Mouse (Mus musculus): ENCODE measurements around the gene Uchl4. TPM values are rescaled to one million over a fixed set of nuclear protein-coding genes. Genes with fewer than 3 reads are reported as not detected.

Uchl4 gene
- polyA plus RNA-seq, 1 experiment, result not detected

DNA sequence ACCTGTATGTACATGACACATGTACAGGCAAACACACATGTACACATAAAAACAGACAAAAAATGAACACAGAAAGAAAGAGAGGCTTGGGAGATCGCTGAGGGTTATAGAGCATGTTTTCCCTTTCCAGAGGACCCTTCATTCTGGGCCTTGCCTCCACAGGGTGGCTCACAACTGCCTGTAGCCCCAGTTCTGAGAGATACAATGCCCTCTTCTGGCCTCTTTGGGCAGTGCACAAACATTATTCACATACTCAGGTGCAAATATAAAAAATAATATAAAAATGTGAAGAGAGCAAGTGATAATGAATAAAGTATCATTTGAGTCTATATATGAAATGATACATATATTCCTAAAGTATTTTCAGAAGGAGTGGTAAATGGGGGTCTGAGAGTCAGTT lies 39.9 kb downstream of the Uchl4 start:
- no peak for DNase-seq
- Histone ChIP-seq H3K27me3 (ENCODE audit: control insufficient read depth, insufficient read depth, low read length) (no peaks in the 10 kb centered on the region), H3K27ac (ENCODE audit: control insufficient read depth, insufficient read depth, low read length) (no peak overlapping the region), H3K36me3 (ENCODE audit: control insufficient read depth, insufficient read depth, low read length) (no peaks in the 10 kb centered on the region), H3K4me3 (ENCODE audit: control insufficient read depth, insufficient read depth, low read length) (no peak overlapping the region), H3K4me1 (replicated peaks; ENCODE audit: control insufficient read depth, insufficient read depth, low read length) (no peaks in the 10 kb centered on the region)
- TF ChIP-seq POLR2A (IDR thresholded peaks at IDR 0.05; ENCODE audit: control insufficient read depth, extremely low read depth, insufficient read depth, low read length, poor library complexity), result no peak
- TF ChIP-seq CTCF (IDR thresholded peaks at IDR 0.05; ENCODE audit: borderline replicate concordance, control insufficient read depth, extremely low read depth, insufficient read depth, low read length, poor library complexity), result no peak
- WGBS, result 69% methylated on average over 1 of the region's 1 CpGs

GRCm38 (mm10) chr9:64277706-64278105 lies 42.7 kb downstream of the Uchl4 start:
- TF ChIP-seq CTCF (IDR thresholded peaks at IDR 0.05; ENCODE audit: borderline replicate concordance, control insufficient read depth, extremely low read depth, insufficient read depth, low read length, poor library complexity), result no peak
- no peak for TF ChIP-seq POLR2A (IDR thresholded peaks at IDR 0.05; ENCODE audit: control insufficient read depth, extremely low read depth, insufficient read depth, low read length, poor library complexity)
- Histone ChIP-seq H3K4me3 (ENCODE audit: control insufficient read depth, insufficient read depth, low read length) (no peak overlapping the region), H3K27me3 (ENCODE audit: control insufficient read depth, insufficient read depth, low read length) (no peaks in the 10 kb centered on the region), H3K36me3 (ENCODE audit: control insufficient read depth, insufficient read depth, low read length) (no peaks in the 10 kb centered on the region), H3K27ac (ENCODE audit: control insufficient read depth, insufficient read depth, low read length) (no peak overlapping the region), H3K4me1 (replicated peaks; ENCODE audit: control insufficient read depth, insufficient read depth, low read length) (no peaks in the 10 kb centered on the region; the same call in 1 of the 2 replicates)
- DNase-seq, result peak; percentile 78
- WGBS, result 67% methylated on average over 8 of the region's 8 CpGs

DNA sequence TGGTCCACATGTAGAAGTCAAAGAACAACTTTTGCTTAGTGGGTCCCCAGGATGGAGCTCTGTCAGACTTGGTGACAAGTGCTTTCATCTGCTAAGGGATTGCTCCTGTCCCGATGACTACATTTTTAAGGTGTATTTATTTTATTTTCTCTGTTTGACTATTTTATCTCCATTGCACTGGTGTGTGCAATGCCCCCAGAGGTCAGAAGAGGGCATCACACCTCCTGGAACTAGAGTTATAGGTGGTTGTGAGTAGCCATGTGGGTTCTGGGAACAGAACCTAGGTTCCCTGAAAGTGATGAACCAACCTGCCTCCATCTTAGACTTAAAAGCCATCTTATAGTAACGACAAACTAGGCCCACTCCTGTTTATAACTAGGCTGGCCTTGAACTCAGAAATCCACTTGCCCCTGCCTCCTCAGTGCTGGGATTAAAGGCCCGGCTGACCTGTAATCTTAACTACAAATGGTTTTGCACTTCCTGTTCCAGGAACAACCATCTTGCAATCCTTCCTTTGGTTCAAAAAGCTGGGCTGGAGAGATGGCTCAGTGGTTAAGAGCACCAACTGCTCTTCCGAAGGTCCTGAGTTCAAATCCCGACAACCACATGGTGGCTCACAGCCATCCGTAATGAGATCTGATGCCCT lies 43.8 kb downstream of the Uchl4 start:
- WGBS, result 98% methylated on average over 6 of the region's 6 CpGs
- TF ChIP-seq POLR2A (IDR thresholded peaks at IDR 0.05; ENCODE audit: control insufficient read depth, extremely low read depth, insufficient read depth, low read length, poor library complexity) (no peak), CTCF (IDR thresholded peaks at IDR 0.05; ENCODE audit: borderline replicate concordance, control insufficient read depth, extremely low read depth, insufficient read depth, low read length, poor library complexity) (no peak)
- DNase-seq, result no peak
- Histone ChIP-seq H3K27ac (ENCODE audit: control insufficient read depth, insufficient read depth, low read length) (no peak overlapping the region), H3K4me3 (ENCODE audit: control insufficient read depth, insufficient read depth, low read length) (no peak overlapping the region), H3K27me3 (ENCODE audit: control insufficient read depth, insufficient read depth, low read length) (no peaks in the 10 kb centered on the region), H3K36me3 (ENCODE audit: control insufficient read depth, insufficient read depth, low read length) (no peaks in the 10 kb centered on the region), H3K4me1 (replicated peaks; ENCODE audit: control insufficient read depth, insufficient read depth, low read length) (no peaks in the 10 kb centered on the region; the same call in 1 of the 2 replicates)

- Histone ChIP-seq H3K36me3 (ENCODE audit: control insufficient read depth, insufficient read depth, low read length) (no peaks in the 10 kb centered on the region), H3K4me1 (replicated peaks; ENCODE audit: control insufficient read depth, insufficient read depth, low read length) (no peaks in the 10 kb centered on the region; the same call in 1 of the 2 replicates), H3K27ac (ENCODE audit: control insufficient read depth, insufficient read depth, low read length) (peak within 1 kb of the TSS; percentile 57; the same call in 1 of the 2 replicates), H3K4me3 (ENCODE audit: control insufficient read depth, insufficient read depth, low read length) (peak within 1 kb of the TSS; percentile 82), H3K27me3 (ENCODE audit: control insufficient read depth, insufficient read depth, low read length) (no peaks in the 10 kb centered on the region)
- peak; percentile 97 for DNase-seq
- TF ChIP-seq POLR2A (IDR thresholded peaks at IDR 0.05; ENCODE audit: control insufficient read depth, extremely low read depth, insufficient read depth, low read length, poor library complexity) (peak; percentile 67), CTCF (IDR thresholded peaks at IDR 0.05; ENCODE audit: borderline replicate concordance, control insufficient read depth, extremely low read depth, insufficient read depth, low read length, poor library complexity) (peak; percentile 53; the same call in 1 of the 2 replicates)
- 1% methylated on average over 46 of the region's 46 CpGs for WGBS
These were observed 46.2 kb downstream of the Uchl4 start, which contains the start of gene Tipin for GRCm38 (mm10) chr9:64281105-64281780. Gene Tipin, plus strand, starts transcription at chr9:64281581.

GRCm38 (mm10) chr9:64281781-64282178 lies 46.8 kb downstream of the Uchl4 start:
- H3K4me1 ChIP-seq (replicated peaks; ENCODE audit: control insufficient read depth, insufficient read depth, low read length), result no peaks in the 10 kb centered on the region; the same call in 1 of the 2 replicates
- no peaks in the 10 kb centered on the region for H3K27me3 ChIP-seq (ENCODE audit: control insufficient read depth, insufficient read depth, low read length)
- no peak for DNase-seq
- no peaks in the 10 kb centered on the region for H3K36me3 ChIP-seq (ENCODE audit: control insufficient read depth, insufficient read depth, low read length)
- WGBS, result under 1% methylated on average over 24 of the region's 24 CpGs
- peak overlapping the region; percentile 57; the same call in 1 of the 2 replicates for H3K27ac ChIP-seq (ENCODE audit: control insufficient read depth, insufficient read depth, low read length)
- H3K4me3 ChIP-seq (ENCODE audit: control insufficient read depth, insufficient read depth, low read length), result peak overlapping the region; percentile 82
- no peak for TF ChIP-seq CTCF (IDR thresholded peaks at IDR 0.05; ENCODE audit: borderline replicate concordance, control insufficient read depth, extremely low read depth, insufficient read depth, low read length, poor library complexity)
- TF ChIP-seq POLR2A (IDR thresholded peaks at IDR 0.05; ENCODE audit: control insufficient read depth, extremely low read depth, insufficient read depth, low read length, poor library complexity), result no peak

DNA sequence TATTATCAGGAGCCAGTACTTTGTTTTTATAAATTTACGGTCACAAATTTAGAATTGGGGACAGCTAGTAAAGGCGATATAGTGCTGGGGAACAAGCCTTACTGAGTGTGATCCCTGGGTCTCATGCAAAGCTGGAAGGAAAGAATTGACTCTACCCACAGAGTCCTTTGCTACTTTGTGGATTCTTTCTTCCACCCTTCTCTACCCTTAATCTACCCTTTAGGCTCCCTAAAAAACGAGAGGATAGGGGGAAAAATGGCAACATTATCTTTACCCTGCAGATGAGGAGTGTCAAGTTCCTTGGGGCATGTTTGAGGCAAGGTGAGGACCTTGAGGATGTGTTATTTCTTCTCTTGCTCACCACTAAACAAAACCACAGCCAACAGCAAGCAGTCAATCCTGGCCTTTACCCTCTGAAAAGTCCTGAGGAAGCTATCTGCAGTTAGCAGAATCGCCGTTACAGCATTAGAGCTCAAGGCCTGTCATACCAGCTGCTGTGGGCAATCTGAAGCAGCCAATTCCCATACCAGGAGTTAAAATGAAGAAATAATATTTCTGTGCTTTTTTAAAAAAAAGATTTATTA lies 47.5 kb downstream of the Uchl4 start:
- Histone ChIP-seq H3K4me3 (ENCODE audit: control insufficient read depth, insufficient read depth, low read length) (no peak overlapping the region; the same call in 1 of the 2 replicates), H3K36me3 (ENCODE audit: control insufficient read depth, insufficient read depth, low read length) (no peaks in the 10 kb centered on the region), H3K27me3 (ENCODE audit: control insufficient read depth, insufficient read depth, low read length) (no peaks in the 10 kb centered on the region), H3K27ac (ENCODE audit: control insufficient read depth, insufficient read depth, low read length) (no peak overlapping the region), H3K4me1 (replicated peaks; ENCODE audit: control insufficient read depth, insufficient read depth, low read length) (no peaks in the 10 kb centered on the region; the same call in 1 of the 2 replicates)
- TF ChIP-seq CTCF (IDR thresholded peaks at IDR 0.05; ENCODE audit: borderline replicate concordance, control insufficient read depth, extremely low read depth, insufficient read depth, low read length, poor library complexity), result no peak
- 9% methylated on average over 5 of the region's 5 CpGs for WGBS
- no peak for DNase-seq

Other genes with a start within 250 kb of the Uchl4 start
- 6.5 and 8.0 TPM in 2 replicates for gene Smad6, start 213.1 kb upstream of the Uchl4 start, polyA plus RNA-seq (2012; rRNA removed)
- gene Lctl, start 118.1 kb upstream of the Uchl4 start, polyA plus RNA-seq (2012; rRNA removed), result 1.4 and 2.7 TPM in 2 replicates
- 8.1 and 8.3 TPM in 2 replicates for gene Zwilch, start 62.1 kb upstream of the Uchl4 start, polyA plus RNA-seq (2012; rRNA removed)
- 518 and 600 TPM in 2 replicates for gene Rpl4, start 61.8 kb upstream of the Uchl4 start, polyA plus RNA-seq (2012; rRNA removed)
- 9.2 and 9.6 TPM in 2 replicates for gene Snapc5, start 55.9 kb upstream of the Uchl4 start, polyA plus RNA-seq (2012; rRNA removed)
- gene Map2k1, start 18.4 kb downstream of the Uchl4 start, polyA plus RNA-seq (2012; rRNA removed), result 47.6 and 50.4 TPM in 2 replicates
- 16.5 and 19.1 TPM in 2 replicates for gene Tipin, start 46.4 kb downstream of the Uchl4 start, polyA plus RNA-seq (2012; rRNA removed)
- gene Dis3l, start 106.1 kb downstream of the Uchl4 start, polyA plus RNA-seq (2012; rRNA removed), result 11.0 and 12.0 TPM in 2 replicates
- 0.40 and 0.70 TPM in 2 replicates for gene Megf11, start 150.4 kb downstream of the Uchl4 start, polyA plus RNA-seq (2012; rRNA removed)

Measured in thymus, adult 2 months (tissue).